Mouse (Mus musculus) lung, adult 2 months (tissue): ENCODE results near the gene Cog5. TPM values are rescaled to one million over a fixed set of nuclear protein-coding genes. Genes with fewer than 3 reads are reported as not detected.

ENCODE experiments used
- DNase-seq: peaks from one replicate; pipeline ENCODE4 v3.0.0; 2022
- H3K4me1 ChIP-seq: fragments of 200-500 bp; 2 replicates; pipeline ENCODE4 v1.6.1; 2011; ENCODE audit warnings: low read length; ENCODE audit not compliant: control insufficient read depth, insufficient read depth
- H3K4me3 ChIP-seq: fragments of 200-500 bp; replicated peaks from 2 replicates; pipeline ENCODE3; 2011; ENCODE audit warnings: low read depth, mild to moderate bottlenecking, control low read depth, low read length; ENCODE audit errors: extremely low read depth
- CTCF ChIP-seq: fragments of 200-500 bp; IDR thresholded peaks from 2 replicates; pipeline ENCODE4 v1.5.1; 2011; ENCODE audit warnings: mild to moderate bottlenecking, low read length, control low read depth; ENCODE audit not compliant: insufficient read depth
- POLR2A ChIP-seq: fragments of 200-500 bp; IDR thresholded peaks from 2 replicates; pipeline ENCODE4 v1.6.1; 2011; ENCODE audit warnings: low read depth, mild to moderate bottlenecking, control low read depth, low read length, borderline replicate concordance; ENCODE audit errors: extremely low read depth
- WGBS: fragments of 180-500 bp; shearing (Covaris S2); methylation state at CpG from one replicate; pipeline ENCODE4 v1.1.7; 2018; 5-methylcytosine and 5-hydroxymethylcytosine counted together
- polyA plus RNA-seq: library from polyadenylated mRNA; depleted of rRNA; stranded (reverse); fragments of >200 nt; gene quantifications from 2 replicates; pipeline ENCODE4 v1.2.3, GENCODE M21; 2012; rRNA removed

The Cog5 gene
- polyA plus RNA-seq, 1 experiment: 19.6 TPM

- H3K4me1 ChIP-seq: no peaks in the 10 kb centered on the region
- 71% methylated on average over 12 of the region's 12 CpGs for WGBS
- H3K4me3 ChIP-seq: no peak overlapping the region
- DNase-seq: no peak
- TF ChIP-seq CTCF (no peak), POLR2A (no peak)
Measured at GRCm38 (mm10) chr12:31977613-31978195, 323.0 kb downstream of the Cog5 start.

- no peak overlapping the region for H3K4me3 ChIP-seq
- TF ChIP-seq CTCF (no peak), POLR2A (no peak)
- WGBS: 72% methylated on average over 7 of the region's 7 CpGs
- no peak for DNase-seq
- H3K4me1 ChIP-seq: no peaks in the 10 kb centered on the region; the same call in 1 of the 2 replicates
Measured at GRCm38 (mm10) chr12:31983238-31983637, 328.6 kb downstream of the Cog5 start.

GRCm38 (mm10) chr12:31983769-31984168, 329.1 kb downstream of the Cog5 start:
- WGBS: 81% methylated on average over 6 of the region's 6 CpGs

GRCm38 (mm10) chr12:31984206-31984605, 329.5 kb downstream of the Cog5 start:
- WGBS: 60% methylated on average over 2 of the region's 2 CpGs
- TF ChIP-seq POLR2A (no peak), CTCF (no peak)
- Histone ChIP-seq H3K4me1 (no peaks in the 10 kb centered on the region; the same call in 1 of the 2 replicates), H3K4me3 (no peak overlapping the region)
- DNase-seq: no peak

More at GRCm38 (mm10) chr12:31983769-31984168, 329.1 kb downstream of the Cog5 start:
- DNase-seq: no peak
- H3K4me3 ChIP-seq: no peak overlapping the region
- no peaks in the 10 kb centered on the region; the same call in 1 of the 2 replicates for H3K4me1 ChIP-seq
- TF ChIP-seq POLR2A: no peak
- no peak for TF ChIP-seq CTCF

GRCm38 (mm10) chr12:31984664-31985063, 330.0 kb downstream of the Cog5 start:
- 52% methylated on average over 12 of the region's 12 CpGs for WGBS
- no peak overlapping the region for H3K4me3 ChIP-seq
- no peaks in the 10 kb centered on the region; the same call in 1 of the 2 replicates for H3K4me1 ChIP-seq
- DNase-seq: no peak
- no peak for TF ChIP-seq CTCF
- no peak for TF ChIP-seq POLR2A

- WGBS: 96% methylated on average over 6 of the region's 6 CpGs
- Histone ChIP-seq H3K4me1 (no peaks in the 10 kb centered on the region; the same call in 1 of the 2 replicates), H3K4me3 (no peak overlapping the region)
- DNase-seq: no peak
- no peak for TF ChIP-seq POLR2A
- no peak for TF ChIP-seq CTCF
Measured at GRCm38 (mm10) chr12:31985738-31986137, 331.1 kb downstream of the Cog5 start.

GRCm38 (mm10) chr12:31986463-31986862, 331.8 kb downstream of the Cog5 start:
- WGBS: 94% methylated on average over 2 of the region's 2 CpGs
- no peak for TF ChIP-seq POLR2A
- no peak for TF ChIP-seq CTCF
- Histone ChIP-seq H3K4me1 (no peaks in the 10 kb centered on the region; the same call in 1 of the 2 replicates), H3K4me3 (no peak overlapping the region)
- DNase-seq: no peak

Other genes starting within 250 kb of the Cog5 start
- gene Cbll1, start 155.3 kb upstream of the Cog5 start, polyA plus RNA-seq: 4.4 and 6.0 TPM in 2 replicates
- gene Slc26a4, start 94.9 kb upstream of the Cog5 start, polyA plus RNA-seq: 1.1 and 1.4 TPM in 2 replicates
- 1.8 and 4.3 TPM in 2 replicates for gene Bcap29, start 20.2 kb upstream of the Cog5 start, polyA plus RNA-seq
- 2.4 and 4.8 TPM in 2 replicates for gene Dus4l, start within 50 bp of the Cog5 start, polyA plus RNA-seq
- gene Gpr22, start 59.1 kb downstream of the Cog5 start, polyA plus RNA-seq: not detected in 2 replicates